Mouse (Mus musculus) kidney, embryonic 14.5 days (tissue): ENCODE measurements at regions not wholly inside any gene's neighbourhood (a gene's known extent, or its start where the extent isn't known, plus 50 kb on each side); places are given as distances from the start of the nearest gene placed in this dataset.
A peak's percentile ranks its signal among the peaks of the same experiment; 100 is the strongest.
"Not testable (repeated sequence)": the region's sequence is repeated elsewhere in the genome, so short reads cannot be mapped to it uniquely, and the experiment has no call there.

Source experiments
- ATAC-seq: fragments of 200-750 bp; cut with Nextera tagmentation; 2 replicates; pipeline ENCODE4 v1.8.0; 2017; ENCODE audit warnings: moderate number of reproducible peaks, mild to moderate bottlenecking, moderate TSS enrichment, moderate library complexity; ENCODE audit not compliant: low FRiP score, low TSS enrichment
- H3K27ac ChIP-seq: fragments of 300-500 bp; sonication (generic); 2 replicates; pipeline ENCODE4 v1.5.1; 2014; ENCODE audit warnings: low read depth, mild to moderate bottlenecking, low read length, moderate library complexity, mixed read lengths
- H3K27me3 ChIP-seq: fragments of 300-500 bp; sonication (generic); 2 replicates; pipeline ENCODE4 v1.6.1; 2014; ENCODE audit warnings: mild to moderate bottlenecking, low read length; ENCODE audit not compliant: control insufficient read depth, insufficient read depth
- H3K36me3 ChIP-seq: fragments of 300-500 bp; sonication (generic); 2 replicates; pipeline ENCODE4 v1.6.1; 2014; ENCODE audit warnings: low read length, mixed read lengths; ENCODE audit not compliant: control insufficient read depth, insufficient read depth
- H3K4me1 ChIP-seq: fragments of 300-500 bp; sonication (generic); 2 replicates; pipeline ENCODE4 v1.6.1; 2014; ENCODE audit warnings: low read length, mixed read lengths; ENCODE audit not compliant: control insufficient read depth, insufficient read depth
- H3K4me2 ChIP-seq: fragments of 300-500 bp; sonication (generic); replicated peaks from 2 replicates; pipeline ENCODE4 v1.6.1; 2014; ENCODE audit warnings: low read depth, mild to moderate bottlenecking, low read length
- H3K4me3 ChIP-seq: fragments of 300-500 bp; sonication (generic); 2 replicates; pipeline ENCODE4 v1.5.1; 2014; ENCODE audit warnings: mild to moderate bottlenecking, low read length
- H3K9ac ChIP-seq: fragments of 300-500 bp; sonication (generic); 2 replicates; pipeline ENCODE4 v1.6.1; 2014; ENCODE audit warnings: low read depth, mild to moderate bottlenecking, low read length, moderate library complexity
- H3K9me3 ChIP-seq: fragments of 300-500 bp; sonication (generic); 2 replicates; pipeline ENCODE4 v1.6.1; 2016; ENCODE audit warnings: low read length; ENCODE audit not compliant: control insufficient read depth
- WGBS: fragments of 180-500 bp; shearing (Covaris S2); extraction: QIAGEN DNeasy Blood & Tissue Kit; methylation state at CpG from one replicate; pipeline ENCODE4 v1.1.7; 2014; 5-methylcytosine and 5-hydroxymethylcytosine counted together

- 32% methylated on average over 3 of the region's 3 CpGs for WGBS
- Histone ChIP-seq H3K4me2 (no peak overlapping the region), H3K27me3 (no peaks in the 10 kb centered on the region), H3K36me3 (no peaks in the 10 kb centered on the region), H3K4me3 (no peak overlapping the region), H3K4me1 (0 out of 2 replicates have a peak, but pooled peaks cover 3% of the 10 kb centered on the region), H3K9ac (no peak overlapping the region), H3K9me3 (no peaks in the 10 kb centered on the region), H3K27ac (no peak overlapping the region)
- peak; percentile 60; the same call in 1 of the 2 replicates for ATAC-seq
These were observed 133.7 kb upstream of the Camk1g start for GRCm38 (mm10) chr1:193503624-193504325.

- no peaks in the 10 kb centered on the region for H3K9me3 ChIP-seq
- H3K36me3 ChIP-seq: no peaks in the 10 kb centered on the region
- H3K4me1 ChIP-seq: no peaks in the 10 kb centered on the region
- 43% methylated on average over 9 of the region's 9 CpGs for WGBS
- no peak overlapping the region for H3K4me2 ChIP-seq
- ATAC-seq: peak; percentile 55; the same call in 1 of the 2 replicates
- H3K27me3 ChIP-seq: no peaks in the 10 kb centered on the region
- no peak overlapping the region for H3K27ac ChIP-seq
- no peak overlapping the region for H3K9ac ChIP-seq
- H3K4me3 ChIP-seq: no peak overlapping the region
These were observed 126.4 kb upstream of the Camk1g start for GRCm38 (mm10) chr1:193496265-193497183.

GRCm38 (mm10) chr1:193488039-193488438, 117.9 kb upstream of the Camk1g start:
- no peaks in the 10 kb centered on the region for H3K9me3 ChIP-seq
- 0 out of 2 replicates have a peak, but pooled peaks cover 3% of the 10 kb centered on the region for H3K4me1 ChIP-seq
- H3K27me3 ChIP-seq: no peaks in the 10 kb centered on the region
- H3K36me3 ChIP-seq: no peaks in the 10 kb centered on the region
- H3K27ac ChIP-seq: no peak overlapping the region
- no peak for ATAC-seq
- 40% methylated on average over 6 of the region's 6 CpGs for WGBS
- H3K4me2 ChIP-seq: no peak overlapping the region
- no peak overlapping the region for H3K9ac ChIP-seq
- no peak overlapping the region for H3K4me3 ChIP-seq

- WGBS: 0% methylated on average over 2 of the region's 2 CpGs
- H3K4me1 ChIP-seq, H3K27me3 ChIP-seq: not testable (repeated sequence)
These were observed 116.6 kb upstream of the Camk1g start for GRCm38 (mm10) chr1:193486668-193487067.

GRCm38 (mm10) chr1:193484977-193485376, 114.9 kb upstream of the Camk1g start:
- peak; percentile 58 for ATAC-seq
- no peak overlapping the region for H3K9ac ChIP-seq
- no peaks in the 10 kb centered on the region for H3K9me3 ChIP-seq
- no peak overlapping the region for H3K27ac ChIP-seq
- no peaks in the 10 kb centered on the region for H3K36me3 ChIP-seq
- 39% methylated on average over 11 of the region's 11 CpGs for WGBS
- 0 out of 2 replicates have a peak, but pooled peaks cover 3% of the 10 kb centered on the region for H3K4me1 ChIP-seq
- no peak overlapping the region for H3K4me2 ChIP-seq
- no peak overlapping the region for H3K4me3 ChIP-seq
- no peaks in the 10 kb centered on the region for H3K27me3 ChIP-seq

More at GRCm38 (mm10) chr1:193486668-193487067, 116.6 kb upstream of the Camk1g start:
- H3K36me3 ChIP-seq, H3K9me3 ChIP-seq, H3K9ac ChIP-seq, H3K4me3 ChIP-seq, H3K27ac ChIP-seq, H3K4me2 ChIP-seq: not testable (repeated sequence)
- ATAC-seq: peak; percentile 50; the same call in 1 of the 2 replicates

GRCm38 (mm10) chr1:193477298-193477697, 107.2 kb upstream of the Camk1g start:
- Histone ChIP-seq H3K36me3 (no peaks in the 10 kb centered on the region), H3K4me1 (no peaks in the 10 kb centered on the region), H3K4me3 (no peak overlapping the region), H3K27me3 (no peaks in the 10 kb centered on the region), H3K9ac (no peak overlapping the region), H3K4me2 (no peak overlapping the region), H3K9me3 (no peaks in the 10 kb centered on the region), H3K27ac (no peak overlapping the region)
- no peak for ATAC-seq
- WGBS: 29% methylated on average over 1 of the region's 1 CpGs

- Histone ChIP-seq H3K27ac (no peak overlapping the region), H3K27me3 (no peaks in the 10 kb centered on the region), H3K4me2 (no peak overlapping the region), H3K4me3 (no peak overlapping the region), H3K9me3 (no peaks in the 10 kb centered on the region), H3K4me1 (no peaks in the 10 kb centered on the region), H3K36me3 (no peaks in the 10 kb centered on the region), H3K9ac (no peak overlapping the region)
- no peak for ATAC-seq
- 83% methylated on average over 7 of the region's 7 CpGs for WGBS
These were observed 106.7 kb upstream of the Camk1g start for GRCm38 (mm10) chr1:193476805-193477204.

- ATAC-seq: no peak
- Histone ChIP-seq H3K4me1 (no peaks in the 10 kb centered on the region), H3K4me3 (no peak overlapping the region), H3K4me2 (no peak overlapping the region), H3K27me3 (no peaks in the 10 kb centered on the region), H3K9me3 (no peaks in the 10 kb centered on the region), H3K9ac (no peak overlapping the region), H3K27ac (no peak overlapping the region), H3K36me3 (no peaks in the 10 kb centered on the region)
These were observed 96.2 kb upstream of the Camk1g start for GRCm38 (mm10) chr1:193466306-193466705.

GRCm38 (mm10) chr1:193459735-193460134, 89.6 kb upstream of the Camk1g start:
- no peaks in the 10 kb centered on the region for H3K36me3 ChIP-seq
- H3K27me3 ChIP-seq: no peaks in the 10 kb centered on the region
- H3K9me3 ChIP-seq: no peaks in the 10 kb centered on the region
- no peak overlapping the region for H3K4me3 ChIP-seq
- no peak overlapping the region for H3K4me2 ChIP-seq
- no peak overlapping the region for H3K9ac ChIP-seq
- H3K4me1 ChIP-seq: no peaks in the 10 kb centered on the region
- no peak overlapping the region for H3K27ac ChIP-seq
- no peak for ATAC-seq
- 89% methylated on average over 5 of the region's 5 CpGs for WGBS
